Mouse (Mus musculus) kidney, embryonic 14.5 days (tissue): ENCODE results near the gene Cyp27a1. TPM values are rescaled to one million over a fixed set of nuclear protein-coding genes. Genes with fewer than 3 reads are reported as not detected.

ENCODE experiments used
- ATAC-seq: fragments of 200-750 bp; cut with Nextera tagmentation; 2 replicates; pipeline ENCODE4 v1.8.0; 2017; ENCODE audit warnings: moderate number of reproducible peaks, mild to moderate bottlenecking, moderate TSS enrichment, moderate library complexity; ENCODE audit not compliant: low FRiP score, low TSS enrichment
- H3K27ac ChIP-seq: fragments of 300-500 bp; sonication (generic); 2 replicates; pipeline ENCODE4 v1.5.1; 2014; ENCODE audit warnings: low read depth, mild to moderate bottlenecking, low read length, moderate library complexity, mixed read lengths
- H3K27me3 ChIP-seq: fragments of 300-500 bp; sonication (generic); 2 replicates; pipeline ENCODE4 v1.6.1; 2014; ENCODE audit warnings: mild to moderate bottlenecking, low read length; ENCODE audit not compliant: control insufficient read depth, insufficient read depth
- H3K36me3 ChIP-seq: fragments of 300-500 bp; sonication (generic); 2 replicates; pipeline ENCODE4 v1.6.1; 2014; ENCODE audit warnings: low read length, mixed read lengths; ENCODE audit not compliant: control insufficient read depth, insufficient read depth
- H3K4me1 ChIP-seq: fragments of 300-500 bp; sonication (generic); 2 replicates; pipeline ENCODE4 v1.6.1; 2014; ENCODE audit warnings: low read length, mixed read lengths; ENCODE audit not compliant: control insufficient read depth, insufficient read depth
- H3K4me2 ChIP-seq: fragments of 300-500 bp; sonication (generic); replicated peaks from 2 replicates; pipeline ENCODE4 v1.6.1; 2014; ENCODE audit warnings: low read depth, mild to moderate bottlenecking, low read length
- H3K4me3 ChIP-seq: fragments of 300-500 bp; sonication (generic); 2 replicates; pipeline ENCODE4 v1.5.1; 2014; ENCODE audit warnings: mild to moderate bottlenecking, low read length
- H3K9ac ChIP-seq: fragments of 300-500 bp; sonication (generic); 2 replicates; pipeline ENCODE4 v1.6.1; 2014; ENCODE audit warnings: low read depth, mild to moderate bottlenecking, low read length, moderate library complexity
- H3K9me3 ChIP-seq: fragments of 300-500 bp; sonication (generic); 2 replicates; pipeline ENCODE4 v1.6.1; 2016; ENCODE audit warnings: low read length; ENCODE audit not compliant: control insufficient read depth
- WGBS: fragments of 180-500 bp; shearing (Covaris S2); extraction: QIAGEN DNeasy Blood & Tissue Kit; methylation state at CpG from one replicate; pipeline ENCODE4 v1.1.7; 2014; 5-methylcytosine and 5-hydroxymethylcytosine counted together
- polyA plus RNA-seq: library from polyadenylated mRNA; unstranded; fragments of >200 nt; fragmentation: Nextera tagmentation; extraction: Ambion mirVana; gene quantifications from 2 replicates; pipeline ENCODE4 v1.2.1, GENCODE M21; 2014

Cyp27a1 gene
- polyA plus RNA-seq, 1 experiment from 2014 or later, result 8.1 TPM

DNA sequence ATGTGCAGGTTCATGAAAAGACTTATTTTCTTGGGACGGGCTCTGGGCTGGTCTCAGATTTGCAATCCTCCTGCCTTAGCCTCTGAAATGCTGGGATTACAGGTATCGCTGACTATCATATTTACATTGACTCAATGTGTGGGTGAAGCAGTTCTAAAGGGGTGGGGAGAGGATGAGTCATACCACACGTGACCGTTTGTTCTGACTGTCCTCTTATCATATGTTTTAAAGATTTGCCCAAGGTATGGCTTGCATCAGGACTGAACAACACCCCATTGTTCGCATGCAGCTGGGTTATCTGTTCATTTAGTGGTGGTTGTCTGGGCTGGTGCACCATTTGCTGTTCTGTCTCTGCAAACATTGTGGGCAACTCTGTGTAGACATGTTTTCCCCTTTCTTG, 13.3 kb downstream of the Cyp27a1 start:
- Histone ChIP-seq H3K4me3 (no peak overlapping the region), H3K36me3 (no peaks in the 10 kb centered on the region), H3K27ac (no peak overlapping the region), H3K9me3 (no peaks in the 10 kb centered on the region), H3K27me3 (no peaks in the 10 kb centered on the region), H3K9ac (no peak overlapping the region), H3K4me2 (no peak overlapping the region), H3K4me1 (no peaks in the 10 kb centered on the region)
- WGBS, result 80% methylated on average over 5 of the region's 5 CpGs
- no peak for ATAC-seq

DNA sequence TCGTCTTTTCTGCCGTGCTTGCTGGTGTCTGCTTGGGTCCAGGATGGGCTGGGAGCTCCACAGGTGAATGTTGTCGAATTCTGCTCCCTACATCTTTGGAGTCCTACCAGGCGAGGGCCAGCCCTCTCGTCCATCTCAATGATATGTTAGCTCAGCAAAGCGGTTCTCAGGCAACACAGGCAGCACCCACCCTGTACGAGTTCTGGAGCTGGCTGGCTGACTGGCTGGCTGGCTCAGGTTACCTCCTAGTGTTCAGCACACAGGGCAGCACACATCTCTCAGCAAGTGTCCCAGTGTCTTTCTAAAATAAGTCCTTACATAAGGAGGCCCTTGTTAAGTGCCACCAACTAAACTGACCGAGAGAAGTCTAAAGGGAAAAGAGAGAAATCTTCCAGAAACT, 15.1 kb downstream of the Cyp27a1 start:
- no peaks in the 10 kb centered on the region for H3K9me3 ChIP-seq
- 71% methylated on average over 8 of the region's 8 CpGs for WGBS

DNA sequence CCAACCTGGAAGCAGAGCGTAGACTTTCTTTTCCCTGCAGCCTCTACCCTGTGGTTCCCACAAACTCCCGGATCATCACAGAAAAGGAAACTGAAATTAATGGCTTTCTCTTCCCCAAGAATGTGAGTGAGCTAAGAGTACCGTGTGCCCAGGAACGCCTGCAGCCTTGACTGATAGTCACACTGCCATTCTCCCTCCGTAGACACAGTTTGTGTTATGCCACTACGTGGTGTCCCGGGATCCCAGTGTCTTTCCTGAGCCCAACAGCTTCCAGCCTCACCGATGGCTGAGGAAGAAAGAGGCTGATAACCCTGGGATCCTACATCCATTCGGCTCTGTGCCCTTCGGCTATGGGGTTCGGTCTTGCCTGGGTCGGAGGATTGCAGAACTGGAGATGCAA, 23.6 kb downstream of the Cyp27a1 start:
- Histone ChIP-seq H3K4me2 (no peak overlapping the region), H3K9ac (no peak overlapping the region), H3K4me3 (no peak overlapping the region), H3K4me1 (no peaks in the 10 kb centered on the region), H3K27me3 (no peaks in the 10 kb centered on the region), H3K36me3 (no peaks in the 10 kb centered on the region), H3K9me3 (no peaks in the 10 kb centered on the region), H3K27ac (no peak overlapping the region)
- WGBS, result 89% methylated on average over 12 of the region's 12 CpGs
- ATAC-seq, result no peak

More for the DNA sequence above, 15.1 kb downstream of the Cyp27a1 start:
- Histone ChIP-seq H3K36me3 (no peaks in the 10 kb centered on the region), H3K4me1 (no peaks in the 10 kb centered on the region), H3K27me3 (no peaks in the 10 kb centered on the region), H3K27ac (no peak overlapping the region), H3K4me2 (no peak overlapping the region), H3K4me3 (no peak overlapping the region), H3K9ac (no peak overlapping the region)
- no peak for ATAC-seq

DNA sequence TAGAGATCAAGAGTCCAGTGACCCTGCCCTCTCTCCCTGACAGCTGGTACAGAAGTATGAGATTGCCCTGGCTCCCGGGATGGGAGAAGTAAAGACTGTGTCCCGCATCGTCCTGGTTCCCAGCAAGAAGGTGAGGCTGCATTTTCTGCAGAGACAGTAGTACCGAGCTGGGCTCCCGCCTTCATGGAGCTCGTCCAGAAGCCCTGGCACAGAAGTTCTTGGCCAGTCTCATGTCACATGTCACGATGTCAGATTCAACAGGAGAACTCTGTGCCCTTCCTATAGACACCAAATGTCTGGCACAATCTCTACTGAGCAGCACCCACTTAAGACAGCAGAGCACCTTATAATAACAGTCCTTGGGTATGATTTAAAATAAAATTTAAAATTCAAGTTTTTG, 24.1 kb downstream of the Cyp27a1 start:
- Histone ChIP-seq H3K9me3 (no peaks in the 10 kb centered on the region), H3K36me3 (no peaks in the 10 kb centered on the region), H3K4me1 (no peaks in the 10 kb centered on the region), H3K4me2 (no peak overlapping the region), H3K4me3 (no peak overlapping the region), H3K9ac (no peak overlapping the region), H3K27me3 (no peaks in the 10 kb centered on the region), H3K27ac (no peak overlapping the region)
- 84% methylated on average over 7 of the region's 7 CpGs for WGBS
- ATAC-seq, result no peak

DNA sequence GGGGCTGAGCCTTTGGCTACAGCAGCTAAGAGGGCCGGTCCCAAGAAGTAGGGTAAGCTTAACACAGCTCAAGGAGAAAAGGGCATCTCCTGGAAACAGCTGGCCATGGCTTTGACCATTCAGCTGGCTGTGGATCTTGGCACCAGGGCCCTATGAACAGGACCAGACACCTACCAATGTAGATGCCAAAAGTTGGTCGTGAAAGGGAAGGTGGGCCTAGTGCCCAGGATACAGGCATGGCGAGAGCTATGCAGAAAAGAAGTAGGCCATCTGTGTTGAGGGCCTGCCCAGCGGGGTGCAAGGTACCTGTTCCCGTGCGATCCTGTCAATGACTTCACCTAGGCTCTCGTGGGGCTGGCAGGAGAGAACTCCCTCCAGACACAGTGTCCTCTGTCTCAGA, 27.5 kb downstream of the Cyp27a1 start:
- no peaks in the 10 kb centered on the region for H3K4me1 ChIP-seq
- 85% methylated on average over 7 of the region's 7 CpGs for WGBS
- H3K9ac ChIP-seq, result no peak overlapping the region
- H3K4me2 ChIP-seq, result no peak overlapping the region
- H3K9me3 ChIP-seq, result no peaks in the 10 kb centered on the region
- H3K4me3 ChIP-seq, result no peak overlapping the region
- no peaks in the 10 kb centered on the region for H3K36me3 ChIP-seq
- no peak for ATAC-seq
- no peaks in the 10 kb centered on the region for H3K27me3 ChIP-seq
- H3K27ac ChIP-seq, result no peak overlapping the region

DNA sequence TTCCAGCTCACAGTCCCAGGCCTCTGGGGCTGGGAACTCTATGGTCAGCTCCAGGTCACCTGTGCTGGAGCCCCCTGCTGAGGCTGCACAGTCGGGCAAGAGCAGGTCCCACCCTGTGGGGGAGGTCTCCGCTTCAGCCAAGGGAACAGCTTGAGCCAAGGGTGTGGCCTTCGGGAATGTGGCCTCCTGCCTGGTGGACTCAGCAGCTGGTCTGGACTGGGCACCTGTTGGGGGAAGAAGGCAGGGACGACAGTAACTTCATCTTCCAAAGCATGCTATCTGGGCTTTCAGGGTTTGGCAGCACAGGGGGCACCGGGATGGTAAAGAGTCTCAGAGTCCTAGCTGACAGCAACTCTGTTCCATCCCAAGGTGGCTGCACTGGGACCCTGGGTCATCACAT, 34.0 kb downstream of the Cyp27a1 start:
- no peak overlapping the region for H3K9ac ChIP-seq
- no peaks in the 10 kb centered on the region for H3K36me3 ChIP-seq
- no peaks in the 10 kb centered on the region for H3K9me3 ChIP-seq
- H3K4me1 ChIP-seq, result 0 out of 2 replicates have a peak, but pooled peaks cover 3% of the 10 kb centered on the region
- peaks cover 3% of the 10 kb centered on the region; the same call in 1 of the 2 replicates for H3K27me3 ChIP-seq
- ATAC-seq, result 0 out of 2 replicates have a peak, but pooled peaks have one; percentile 14
- WGBS, result 72% methylated on average over 5 of the region's 5 CpGs
- no peak overlapping the region for H3K4me3 ChIP-seq
- H3K27ac ChIP-seq, result no peak overlapping the region
- H3K4me2 ChIP-seq, result no peak overlapping the region

DNA sequence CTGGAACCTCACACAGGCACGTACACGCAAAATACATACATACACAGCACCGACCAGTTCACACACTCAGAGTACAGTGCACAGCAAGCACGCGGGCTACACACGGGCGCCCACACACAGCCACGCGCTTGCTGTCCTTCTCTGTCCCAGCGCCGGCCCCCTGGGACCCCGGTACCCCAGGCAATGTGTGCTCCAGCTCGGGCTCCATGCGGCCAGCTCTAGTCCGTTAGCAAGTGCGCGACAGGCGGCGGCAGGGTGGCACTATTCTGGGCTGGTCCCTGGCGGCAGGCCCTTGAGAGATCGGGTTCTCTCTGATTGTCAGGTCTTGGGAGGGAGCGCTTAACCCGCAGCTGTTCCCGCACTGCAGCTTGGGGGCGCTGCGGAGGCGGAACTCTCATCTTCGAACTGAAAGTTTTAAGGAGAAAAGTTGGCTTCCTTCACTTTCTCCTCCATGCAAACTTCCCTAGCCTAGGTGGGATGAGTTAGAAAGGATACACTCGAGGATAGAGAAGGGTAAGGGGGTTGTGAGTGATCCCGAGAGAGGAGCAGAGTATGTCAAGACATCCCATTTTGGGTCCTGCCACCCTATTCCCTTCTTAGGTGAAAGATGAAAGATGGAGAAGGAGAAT, 35.4 kb downstream of the Cyp27a1 start, which contains the start of gene Prkag3:
Gene Prkag3, minus strand, starts transcription at position 579 of the 629 bp plus-strand sequence.
- no peaks in the 10 kb centered on the region for H3K9me3 ChIP-seq
- ATAC-seq, result peak; percentile 79
- H3K27me3 ChIP-seq, result peaks cover 3% of the 10 kb centered on the region; the same call in 1 of the 2 replicates
- peak within 1 kb of the TSS; percentile 34; the same call in 1 of the 2 replicates for H3K9ac ChIP-seq
- H3K4me2 ChIP-seq, result peak within 1 kb of the TSS; percentile 49
- H3K4me3 ChIP-seq, result peak within 1 kb of the TSS; percentile 25
- whole genome bisulfite sequencing, result 7% methylated on average over 30 of the region's 30 CpGs
- 0 out of 2 replicates have a peak, but pooled peaks cover 3% of the 10 kb centered on the region for H3K4me1 ChIP-seq
- no peaks in the 10 kb centered on the region for H3K36me3 ChIP-seq
- H3K27ac ChIP-seq, result no peak within 1 kb of the TSS

DNA sequence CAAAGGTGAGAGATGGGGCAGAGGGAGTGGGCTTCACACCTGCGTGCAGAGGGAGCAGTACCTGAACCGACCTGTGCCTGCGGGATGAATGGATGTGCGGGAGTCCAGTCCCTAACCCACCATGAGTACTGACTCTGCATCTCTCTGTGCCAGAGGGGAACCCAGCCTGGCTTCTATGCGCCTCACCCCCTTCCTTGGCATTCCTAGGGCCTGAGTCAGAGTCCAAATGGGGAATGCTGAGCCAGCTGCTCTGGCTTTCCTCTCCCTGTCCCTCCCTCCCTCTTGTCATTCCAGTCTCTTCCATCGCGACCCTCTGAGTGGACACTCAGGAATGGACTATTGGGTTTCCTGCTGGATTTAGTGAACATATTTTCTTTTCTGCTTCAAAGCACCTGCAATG, 35.9 kb downstream of the Cyp27a1 start:
- 63% methylated on average over 7 of the region's 7 CpGs for WGBS

DNA sequence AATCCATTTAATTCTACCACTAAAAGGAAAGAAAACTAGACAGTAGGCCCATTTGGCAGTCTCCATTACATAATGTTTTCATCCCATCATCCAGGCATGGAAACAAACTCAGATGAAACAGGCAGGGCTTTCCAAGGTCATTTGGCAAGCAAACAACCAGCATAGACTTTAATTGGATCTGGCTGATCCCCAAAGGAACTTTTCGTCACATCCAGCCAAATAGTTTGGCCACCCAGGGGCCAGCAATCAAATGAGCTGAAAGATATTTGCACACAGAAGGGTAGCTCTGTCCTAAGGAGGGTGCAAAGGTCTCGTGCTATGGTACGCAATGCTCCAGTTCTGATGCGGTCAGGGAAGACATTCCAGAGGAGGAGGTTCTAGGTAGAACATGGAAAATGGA, 37.3 kb downstream of the Cyp27a1 start:
- Histone ChIP-seq H3K9ac (no peak overlapping the region), H3K4me3 (no peak overlapping the region), H3K4me1 (peaks cover 10% of the 10 kb centered on the region), H3K4me2 (no peak overlapping the region), H3K27me3 (peaks cover 3% of the 10 kb centered on the region; the same call in 1 of the 2 replicates), H3K27ac (no peak overlapping the region), H3K9me3 (no peaks in the 10 kb centered on the region), H3K36me3 (no peaks in the 10 kb centered on the region)
- ATAC-seq, result no peak
- 82% methylated on average over 4 of the region's 4 CpGs for WGBS

More for the DNA sequence above, 35.9 kb downstream of the Cyp27a1 start:
- Histone ChIP-seq H3K4me2 (0 out of 2 replicates have a peak overlapping the region, but pooled peaks have one; percentile 49), H3K9me3 (no peaks in the 10 kb centered on the region), H3K27me3 (peaks cover 3% of the 10 kb centered on the region; the same call in 1 of the 2 replicates), H3K4me3 (no peak overlapping the region; the same call in 1 of the 2 replicates), H3K9ac (no peak overlapping the region), H3K27ac (no peak overlapping the region), H3K36me3 (no peaks in the 10 kb centered on the region), H3K4me1 (peaks cover 5% of the 10 kb centered on the region; the same call in 1 of the 2 replicates)
- peak; percentile 40; the same call in 1 of the 2 replicates for ATAC-seq
